In the genomic region with DNA sequence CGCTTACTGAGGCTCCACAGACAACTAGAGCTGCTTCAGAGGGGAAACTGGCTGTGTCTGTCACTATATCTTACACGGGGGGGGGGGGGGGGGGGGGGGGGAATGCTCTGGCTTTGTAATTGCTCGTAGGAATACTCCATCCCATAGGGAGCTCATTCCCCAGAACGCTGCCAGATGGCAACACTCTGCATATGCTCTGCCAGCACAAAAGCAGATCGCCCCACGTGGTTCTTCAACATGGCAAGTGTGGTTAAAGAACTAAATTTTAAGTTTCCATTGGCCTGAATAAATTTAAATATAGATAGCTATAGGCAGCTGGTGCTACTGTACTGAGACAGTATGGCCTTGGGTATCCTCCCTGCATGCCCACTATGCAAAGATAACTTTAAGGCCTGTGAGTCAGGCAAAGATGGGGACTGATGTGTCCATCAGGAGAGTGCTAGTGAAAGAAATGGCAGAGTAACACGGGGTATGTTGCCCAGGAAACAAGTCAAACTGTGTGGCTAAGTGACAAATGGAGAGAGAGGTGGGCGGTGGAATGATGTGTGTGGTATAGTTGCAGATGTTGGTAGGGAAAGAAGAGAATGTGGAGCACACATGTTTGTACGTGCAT, we compare ENCODE assay signal across 10 mouse cellular contexts. TPM values are rescaled to one million over a fixed set of nuclear protein-coding genes. Genes with fewer than 3 reads are reported as not detected.
DNase-seq lines count a peak whose midpoint lies in the region; TF ChIP-seq lines count a peak whose summit lies in the region.
"Had no signal": no experiment of that assay in that cellular context is flagged by ENCODE, and none has a peak within 500 bp of the region (broad histone marks: within the 10 kb centered on the region; RNA-seq: fewer than 3 reads in every experiment).

No protein-coding gene starts in this region.

- H3K79me2 ChIP-seq in MEL (ENCODE audit: control insufficient read depth, insufficient read depth, low read length, poor library complexity) = no peaks in the 10 kb centered on the region

- peaks cover 0 to 53% of the 10 kb centered on the region in 2 experiments; a peak in 2 of 4 replicates for H3K36me3 ChIP-seq in MEL (ENCODE audit: control insufficient read depth in 1 of 2, insufficient read depth in 2 of 2, low read length in 2 of 2)

- no peak for TF ChIP-seq EP300 in MEL (IDR thresholded peaks at IDR 0.05; ENCODE audit: low read depth in 1 of 2, low read length in 2 of 2)

- no peaks in the 10 kb centered on the region for H3K27me3 ChIP-seq in cerebellum, adult 2 months (ENCODE audit: control insufficient read depth, insufficient read depth, low read length)
- H3K27me3 ChIP-seq in MEL (ENCODE audit: control insufficient read depth in 1 of 2, insufficient read depth in 2 of 2, low read length in 2 of 2) = no peaks in the 10 kb centered on the region

- intact Hi-C loops in left cerebral cortex, postnatal 10 days (cut with DNase I) = no loop called here

- TF ChIP-seq RAD21 in MEL (IDR thresholded peaks at IDR 0.05; ENCODE audit: low read depth, low read length) = no peak

- 20% methylated on average over 9 of the region's 9 CpGs for WGBS in cerebellum, adult 2 months

- H3K4me1 ChIP-seq in cerebellum, adult 2 months (ENCODE audit: control insufficient read depth, insufficient read depth, low read length) = peaks cover 5% of the 10 kb centered on the region; the same call in 1 of the 2 replicates
- H3K4me1 ChIP-seq in MEL (ENCODE audit: control insufficient read depth in 1 of 2, insufficient read depth in 2 of 2, low read length in 2 of 2) = peaks cover 26 to 61% of the 10 kb centered on the region in 2 experiments

- no peak overlapping the region for H3K4me3 ChIP-seq in cerebellum, adult 2 months (replicated peaks; ENCODE audit: insufficient read depth, low read depth, low read length)
- H3K4me3 ChIP-seq in MEL (ENCODE audit: control insufficient read depth in 1 of 2, insufficient read depth in 1 of 2, low read depth in 2 of 2, low read length in 2 of 2) = no peak overlapping the region
- H3K4me3 ChIP-seq: heart, embryonic 13.5 days had no signal

- no peak overlapping the region for H3K27ac ChIP-seq in cerebellum, adult 2 months (ENCODE audit: insufficient read depth, low read length)
- no peak overlapping the region for H3K27ac ChIP-seq in MEL (ENCODE audit: control insufficient read depth, low read depth, low read length)
- H3K27ac ChIP-seq: heart, embryonic 13.5 days; kidney, postnatal 0 days had no signal

- H3K9me3 ChIP-seq in MEL (replicated peaks; ENCODE audit: insufficient read depth, low read length) = no peaks in the 10 kb centered on the region
- H3K9me3 ChIP-seq: heart, embryonic 13.5 days had no signal

- no peak for TF ChIP-seq POLR2A in cerebellum, adult 2 months (IDR thresholded peaks at IDR 0.05; ENCODE audit: borderline replicate concordance, insufficient read depth, low read length)
- TF ChIP-seq POLR2A in MEL (IDR thresholded peaks at IDR 0.05; ENCODE audit: control insufficient read depth in 1 of 2, insufficient read depth in 1 of 2, low read depth in 1 of 2, low read length in 2 of 2, poor library complexity in 1 of 2) = no peak

- DNase-seq in cerebellum, adult 2 months = peak; percentile 26 to 39
- DNase-seq in cerebellum, adult 9-11 months = no peak
- peak; percentile 25 for DNase-seq in MEL (ENCODE audit: low read depth, low spot score)
- DNase-seq in frontal cortex, postnatal 14 days (ENCODE audit: low spot score in 2 of 2) = peak; percentile 48 to 59
- peak; percentile 60 to 76 for DNase-seq in left cerebral cortex, postnatal 10 days (ENCODE audit: extremely low spot score in 1 of 2, low spot score in 2 of 2)
- DNase-seq in thymus, postnatal 36 days = no peak
- DNase-seq in embryo, embryonic 11 days = no peak
- no peak for DNase-seq in gastrocnemius, postnatal 10 days

- no peak for TF ChIP-seq CTCF in cerebellum, adult 2 months (IDR thresholded peaks at IDR 0.05; ENCODE audit: borderline replicate concordance, insufficient read depth, low read depth, low read length)
- TF ChIP-seq CTCF in MEL (IDR thresholded peaks at IDR 0.05 in 2 of 3, conservative IDR thresholded peaks at IDR 0.05 in 1 of 3; ENCODE audit: control insufficient read depth in 1 of 3, insufficient read depth in 1 of 3, low read depth in 2 of 3, low read length in 3 of 3, poor library complexity in 1 of 3, severe bottlenecking in 1 of 3) = no peak

- no peak overlapping the region for H3K9ac ChIP-seq in MEL (ENCODE audit: control insufficient read depth, low read depth, low read length, poor library complexity, severe bottlenecking)
- H3K9ac ChIP-seq: heart, embryonic 13.5 days had no signal

TF ChIP-seq in MEL, 35 proteins besides CTCF, POLR2A, EP300 and RAD21:
- TF ChIP-seq JUND (IDR thresholded peaks at IDR 0.05; ENCODE audit: low read depth, low read length) (no peak), TCF12 (IDR thresholded peaks at IDR 0.05; ENCODE audit: low read depth, low read length) (no peak), BHLHE40 (IDR thresholded peaks at IDR 0.05; ENCODE audit: borderline replicate concordance, low read depth, low read length) (no peak), MEF2A (IDR thresholded peaks at IDR 0.05; ENCODE audit: extremely low read depth, insufficient replicate concordance, low read depth, low read length, poor library complexity, severe bottlenecking) (no peak), SMC3 (IDR thresholded peaks at IDR 0.05; ENCODE audit: low read depth, low read length) (no peak), POLR2AphosphoS2 (IDR thresholded peaks at IDR 0.05; ENCODE audit: low read length) (no peak), NRF1 (IDR thresholded peaks at IDR 0.05; ENCODE audit: insufficient read depth, low read depth, low read length, poor library complexity, severe bottlenecking) (no peak)
TF ChIP-seq in MEL: peak in this region for 0.

RNA-seq across cellular contexts. Expression of gene Mrpl46, which starts 14.6 kb away (rescaled TPM):
- 46.4 and 48.3 TPM in 2 replicates for polyA plus RNA-seq in cerebellum, adult 2 months (2012; rRNA removed)
- total RNA-seq in MEL (2012; rRNA removed) = 67.2 and 69.8 TPM in 2 replicates
- polyA plus RNA-seq in MEL (2012; ENCODE audit: insufficient read depth in 1 of 2, insufficient read length in 2 of 2, low read depth in 1 of 2, low replicate concordance in 2 of 2, missing spikeins in 1 of 2) = 10 to 100 TPM in 1 of 2 experiments, not detected in 1; 70.8 TPM
- total RNA-seq in left cerebral cortex, postnatal 10 days (2021) = 10 to 100 TPM; 26.4 to 29.5 TPM
- 10 to 100 TPM; 27.1 to 35.4 TPM for total RNA-seq in gastrocnemius, postnatal 10 days (2021)

RNA-seq across cellular contexts. Expression of gene Mrps11, which starts 15.0 kb away (rescaled TPM):
- polyA plus RNA-seq in cerebellum, adult 2 months (2012; rRNA removed) = 79.1 and 83.0 TPM in 2 replicates
- 88.8 and 106 TPM in 2 replicates for total RNA-seq in MEL (2012; rRNA removed)
- 100 to 1,000 TPM in 1 of 2 experiments, not detected in 1; 116 TPM for polyA plus RNA-seq in MEL (2012; ENCODE audit: insufficient read depth in 1 of 2, insufficient read length in 2 of 2, low read depth in 1 of 2, low replicate concordance in 2 of 2, missing spikeins in 1 of 2)
- total RNA-seq in left cerebral cortex, postnatal 10 days (2021) = 10 to 100 TPM; 34.4 to 39.6 TPM
- 10 to 100 TPM; 24.1 to 24.4 TPM for total RNA-seq in gastrocnemius, postnatal 10 days (2021)

RNA-seq across cellular contexts. Expression of gene Det1, which starts 49.1 kb away (rescaled TPM):
- 8.5 and 9.7 TPM in 2 replicates for polyA plus RNA-seq in cerebellum, adult 2 months (2012; rRNA removed)
- 14.3 and 15.8 TPM in 2 replicates for total RNA-seq in MEL (2012; rRNA removed)
- polyA plus RNA-seq in MEL (2012; ENCODE audit: insufficient read depth in 1 of 2, insufficient read length in 2 of 2, low read depth in 1 of 2, low replicate concordance in 2 of 2, missing spikeins in 1 of 2) = 10 to 100 TPM in 1 of 2 experiments, not detected in 1; 16.8 TPM
- total RNA-seq in left cerebral cortex, postnatal 10 days (2021) = 1 to 10 TPM; 4.8 to 5.6 TPM
- total RNA-seq in gastrocnemius, postnatal 10 days (2021) = 10 to 100 TPM in 1 of 2 experiments, 1 to 10 TPM in 1; 7.3 to 10.3 TPM

Comparison
In these comparisons a context has a peak if more than half of its experiments do, and no peak if none do; other contexts are left out.
1. DNase-seq: peak in cerebellum, adult 2 months (2 of 2), MEL (single experiment), frontal cortex, postnatal 14 days (2 of 2) and left cerebral cortex, postnatal 10 days (2 of 2); none in cerebellum, adult 9-11 months (single experiment), thymus, postnatal 36 days (0 of 2), embryo, embryonic 11 days (single experiment) and gastrocnemius, postnatal 10 days (single experiment).